Mouse (Mus musculus) embryonic facial prominence, embryonic 10.5 days (tissue): ENCODE results near the gene Rpl13a. TPM values are rescaled to one million over a fixed set of nuclear protein-coding genes. Genes with fewer than 3 reads are reported as not detected.

ENCODE experiments used
- DNase-seq: peaks from one replicate; pipeline ENCODE4 v3.0.0-alpha.2; 2017; ENCODE audit warnings: low spot score
- H3K27ac ChIP-seq: fragments of 300-500 bp; sonication (generic); replicated peaks from 2 replicates; pipeline ENCODE4 v1.5.1; 2016; ENCODE audit warnings: mild to moderate bottlenecking
- H3K27me3 ChIP-seq: fragments of 300-500 bp; sonication (generic); replicated peaks from 2 replicates; pipeline ENCODE4 v1.6.1; 2016; ENCODE audit warnings: low read depth, mild to moderate bottlenecking; ENCODE audit not compliant: poor library complexity, severe bottlenecking
- H3K36me3 ChIP-seq: fragments of 300-500 bp; sonication (generic); replicated peaks from 2 replicates; pipeline ENCODE4 v1.6.1; 2016; ENCODE audit warnings: mild to moderate bottlenecking, moderate library complexity
- H3K4me1 ChIP-seq: fragments of 300-500 bp; sonication (generic); 2 replicates; pipeline ENCODE4 v1.6.1; 2016
- H3K4me3 ChIP-seq: fragments of 300-500 bp; sonication (generic); 2 replicates; pipeline ENCODE4 v1.5.1; 2016; ENCODE audit warnings: mild to moderate bottlenecking, moderate library complexity
- H3K9me3 ChIP-seq: fragments of 300-500 bp; sonication (generic); 2 replicates; pipeline ENCODE4 v1.6.1; 2016; ENCODE audit warnings: mild to moderate bottlenecking
- WGBS: fragments of 180-500 bp; shearing (Covaris S2); methylation state at CpG from one replicate; pipeline ENCODE4 v1.1.7; 2016; 5-methylcytosine and 5-hydroxymethylcytosine counted together
- polyA plus RNA-seq: library from polyadenylated mRNA; unstranded; fragments of >200 nt; fragmentation: Nextera tagmentation; extraction: Ambion mirVana; gene quantifications from 2 replicates; pipeline ENCODE4 v1.2.1, GENCODE M21; 2016

The Rpl13a gene
- polyA plus RNA-seq, 1 experiment from 2014 or later = 1,273 TPM

DNA sequence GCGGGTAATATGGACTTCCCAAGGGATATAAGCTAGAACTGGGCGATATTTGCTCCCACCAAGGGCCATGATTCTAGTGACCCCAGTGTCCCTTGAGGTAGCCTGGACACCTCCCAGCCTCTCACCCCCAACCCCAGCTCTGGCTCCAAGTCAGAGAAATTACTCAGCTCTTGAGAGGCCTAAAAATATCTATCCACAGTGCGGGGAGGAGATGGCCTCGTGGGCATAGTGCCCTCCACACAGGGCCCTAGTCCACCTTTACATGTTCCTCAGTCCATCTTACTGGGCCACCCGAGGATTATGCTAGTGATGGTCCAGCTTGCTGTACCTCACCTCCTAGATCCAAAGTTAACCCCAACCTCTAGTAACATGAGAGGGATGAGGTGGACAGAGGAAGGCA, 36.3 kb upstream of the Rpl13a start:
- DNase-seq = no peak
- WGBS = 73% methylated on average over 5 of the region's 5 CpGs
- Histone ChIP-seq H3K9me3 (peaks cover 12% of the 10 kb centered on the region), H3K27ac (no peak overlapping the region), H3K36me3 (peaks cover 14% of the 10 kb centered on the region), H3K4me3 (no peak overlapping the region), H3K27me3 (peaks cover 77% of the 10 kb centered on the region), H3K4me1 (peaks cover 26% of the 10 kb centered on the region)

DNA sequence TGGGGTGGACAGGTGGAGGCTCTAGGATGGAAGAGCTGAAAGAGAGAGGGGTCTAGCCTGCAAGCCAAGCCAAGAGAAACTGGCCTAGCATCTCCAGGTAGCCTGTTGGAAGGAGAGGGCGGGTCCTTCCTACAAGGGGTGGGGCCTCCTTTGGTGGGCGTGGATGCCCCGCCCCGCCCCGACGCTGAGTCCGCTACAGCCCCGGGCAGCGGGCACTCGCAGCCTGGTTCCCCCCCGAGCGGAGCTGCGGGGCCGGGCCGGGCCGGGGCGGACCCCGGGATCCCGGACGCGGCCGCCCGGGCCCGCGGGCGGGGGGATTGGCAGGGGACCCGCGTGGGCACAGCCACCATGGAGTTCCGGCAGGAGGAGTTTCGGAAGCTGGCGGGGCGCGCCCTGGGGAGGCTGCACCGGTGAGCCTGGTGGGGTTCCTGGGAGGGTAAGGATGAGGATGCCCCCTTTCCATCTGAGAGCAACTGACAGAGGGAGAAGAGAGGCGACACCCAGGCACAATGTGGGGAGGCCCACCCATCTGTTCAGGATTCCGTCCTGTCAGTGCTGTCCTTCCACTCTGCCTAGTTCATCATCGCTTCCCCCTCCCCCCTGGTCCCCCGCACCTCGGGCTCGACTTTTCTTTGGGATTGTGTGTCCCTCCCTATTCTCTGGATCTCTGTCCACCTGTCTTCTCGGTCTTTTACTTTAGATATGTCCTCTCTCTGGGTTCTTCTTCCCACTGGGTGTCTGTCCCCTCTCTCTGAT, 35.4 kb upstream of the Rpl13a start, which contains the start of gene Slc17a7:
Gene Slc17a7, plus strand, starts transcription at position 215 of the 756 bp plus-strand sequence.
- WGBS = 2% methylated on average over 41 of the region's 41 CpGs
- Histone ChIP-seq H3K27ac (no peak within 1 kb of the TSS), H3K36me3 (peaks cover 23% of the 10 kb centered on the region), H3K27me3 (peaks cover 68% of the 10 kb centered on the region), H3K9me3 (peaks cover 3% of the 10 kb centered on the region), H3K4me3 (peak within 1 kb of the TSS; percentile 57), H3K4me1 (peaks cover 26% of the 10 kb centered on the region)
- peak; percentile 60 for DNase-seq

DNA sequence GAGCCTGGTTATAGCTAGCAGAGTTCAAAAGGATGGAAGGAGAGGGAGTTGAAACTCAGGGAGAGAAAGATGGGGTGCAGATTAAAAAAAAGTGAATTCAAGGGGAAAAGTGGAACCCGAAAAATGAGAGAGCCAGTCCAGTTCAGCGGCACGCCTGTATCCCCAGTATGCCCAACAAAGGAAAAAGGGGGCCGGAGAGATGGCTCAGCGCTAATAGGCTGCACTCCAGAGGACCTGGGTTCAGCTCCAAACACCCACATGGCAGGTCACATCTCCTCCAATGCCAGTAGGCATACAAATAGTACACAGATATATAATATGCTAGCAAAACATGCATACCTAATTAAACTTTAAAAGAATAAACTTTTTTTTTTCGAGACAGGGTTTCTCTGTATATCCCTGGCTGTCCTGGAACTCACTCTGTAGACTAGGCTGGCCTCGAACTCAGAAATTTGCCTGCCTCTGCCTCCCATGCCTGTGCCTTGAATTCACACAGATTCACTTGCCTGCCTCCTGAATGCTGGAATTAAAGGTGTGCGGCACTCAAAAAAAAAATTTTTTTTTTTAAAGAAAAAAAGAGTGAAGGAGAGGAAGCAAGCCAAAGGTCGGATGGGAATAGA, 34.5 kb upstream of the Rpl13a start:
- Histone ChIP-seq H3K4me1 (peaks cover 22% of the 10 kb centered on the region), H3K4me3 (peak overlapping the region; percentile 57; the same call in 1 of the 2 replicates), H3K9me3 (no peaks in the 10 kb centered on the region), H3K27me3 (peaks cover 60% of the 10 kb centered on the region), H3K36me3 (peaks cover 31% of the 10 kb centered on the region), H3K27ac (no peak overlapping the region)
- 77% methylated on average over 9 of the region's 9 CpGs for WGBS
- DNase-seq = no peak

DNA sequence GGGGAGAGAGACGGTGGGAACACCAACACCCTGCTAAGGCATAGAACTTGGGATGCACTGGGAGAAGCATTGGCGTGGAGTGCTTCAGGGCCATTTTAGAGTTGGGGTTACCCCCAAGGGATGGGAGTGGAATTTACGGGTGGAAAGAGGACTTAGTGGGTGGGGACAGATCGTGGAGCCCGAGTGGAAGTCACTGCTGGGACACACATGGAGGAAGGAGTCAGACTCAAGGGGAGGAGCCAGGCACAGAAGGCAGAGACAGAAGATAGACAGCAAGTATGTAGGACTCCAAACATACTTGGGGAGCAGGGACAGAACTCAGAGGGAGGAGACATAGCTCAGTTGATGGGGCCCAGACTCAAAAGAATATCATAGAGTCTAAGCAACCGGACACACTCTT, 34.0 kb upstream of the Rpl13a start:
- no peak for DNase-seq
- peaks cover 54% of the 10 kb centered on the region for H3K27me3 ChIP-seq
- peaks cover 17% of the 10 kb centered on the region for H3K4me1 ChIP-seq
- peaks cover 37% of the 10 kb centered on the region for H3K36me3 ChIP-seq
- H3K4me3 ChIP-seq = peak overlapping the region; percentile 51
- peak overlapping the region; percentile 42 for H3K27ac ChIP-seq
- H3K9me3 ChIP-seq = no peaks in the 10 kb centered on the region
- 29% methylated on average over 6 of the region's 6 CpGs for WGBS

DNA sequence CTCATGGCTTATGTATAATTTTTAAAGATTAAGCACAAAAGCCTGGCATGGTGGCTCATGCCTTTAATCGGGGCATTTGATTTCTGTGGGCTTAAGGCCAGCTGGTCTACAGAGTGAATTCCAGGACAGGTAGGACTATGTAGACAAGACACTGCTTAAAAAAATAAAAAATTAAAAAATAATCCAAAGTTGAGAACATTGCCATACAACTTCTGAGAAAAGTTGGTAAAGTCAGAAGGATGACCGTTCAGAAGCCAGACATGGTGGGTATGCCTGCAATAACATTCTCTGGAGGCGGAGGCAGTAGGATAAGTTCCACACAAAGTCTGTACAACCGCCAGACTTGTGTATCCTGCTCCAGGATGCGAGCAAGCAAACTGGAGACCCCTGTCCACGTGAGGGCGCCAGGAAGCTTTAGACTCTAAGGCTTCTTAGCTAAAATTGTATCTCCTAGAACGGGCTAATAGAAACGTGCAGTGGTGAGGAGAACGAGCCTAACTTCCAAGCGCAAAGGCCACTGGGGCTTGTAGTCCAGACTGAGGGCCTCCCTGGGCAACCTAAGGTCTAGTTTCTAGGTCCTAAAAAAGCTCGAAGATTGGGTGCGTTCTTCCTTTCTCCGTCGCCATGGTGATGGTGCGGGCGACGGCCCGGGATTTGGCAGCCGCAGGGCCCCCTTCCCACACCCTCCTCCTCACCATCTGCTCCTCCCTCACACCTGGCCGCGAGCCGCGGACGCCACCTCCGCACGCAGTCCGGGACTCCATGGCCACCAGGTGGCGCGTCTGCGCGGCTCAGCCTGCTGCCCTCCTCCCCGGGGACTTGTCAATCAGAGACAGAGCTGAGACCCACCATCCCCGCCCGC, 33.3 kb upstream of the Rpl13a start:
- peak; percentile 92 for DNase-seq
- 5% methylated on average over 35 of the region's 35 CpGs for WGBS
- Histone ChIP-seq H3K9me3 (no peaks in the 10 kb centered on the region), H3K27ac (peak overlapping the region; percentile 42), H3K4me1 (peaks cover 17% of the 10 kb centered on the region), H3K4me3 (peak overlapping the region; percentile 51), H3K36me3 (peaks cover 42% of the 10 kb centered on the region), H3K27me3 (peaks cover 47% of the 10 kb centered on the region)

DNA sequence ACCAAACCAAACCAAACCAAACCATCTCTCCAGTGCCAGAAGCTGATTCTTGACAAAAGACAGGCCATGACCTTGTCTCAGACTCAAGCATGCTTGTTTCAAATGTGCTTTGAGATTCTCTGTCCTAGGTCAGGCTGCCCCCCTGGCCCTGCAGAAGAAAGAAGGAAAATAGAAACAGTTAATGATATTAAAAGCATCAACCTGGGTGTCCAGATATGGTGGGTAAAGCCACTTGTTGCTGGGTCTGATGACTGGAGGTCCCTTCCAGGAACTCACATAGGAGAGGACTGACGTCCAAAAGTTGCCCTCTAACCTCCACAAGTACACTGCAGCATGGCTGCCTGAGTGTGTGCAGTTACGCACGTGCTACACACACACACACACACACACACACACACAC, 32.3 kb upstream of the Rpl13a start:
- Histone ChIP-seq H3K27ac (no peak overlapping the region), H3K9me3 (no peaks in the 10 kb centered on the region), H3K36me3 (peaks cover 50% of the 10 kb centered on the region), H3K27me3 (peaks cover 37% of the 10 kb centered on the region), H3K4me3 (no peak overlapping the region), H3K4me1 (peaks cover 17% of the 10 kb centered on the region)
- WGBS = 91% methylated on average over 3 of the region's 3 CpGs
- DNase-seq = no peak

DNA sequence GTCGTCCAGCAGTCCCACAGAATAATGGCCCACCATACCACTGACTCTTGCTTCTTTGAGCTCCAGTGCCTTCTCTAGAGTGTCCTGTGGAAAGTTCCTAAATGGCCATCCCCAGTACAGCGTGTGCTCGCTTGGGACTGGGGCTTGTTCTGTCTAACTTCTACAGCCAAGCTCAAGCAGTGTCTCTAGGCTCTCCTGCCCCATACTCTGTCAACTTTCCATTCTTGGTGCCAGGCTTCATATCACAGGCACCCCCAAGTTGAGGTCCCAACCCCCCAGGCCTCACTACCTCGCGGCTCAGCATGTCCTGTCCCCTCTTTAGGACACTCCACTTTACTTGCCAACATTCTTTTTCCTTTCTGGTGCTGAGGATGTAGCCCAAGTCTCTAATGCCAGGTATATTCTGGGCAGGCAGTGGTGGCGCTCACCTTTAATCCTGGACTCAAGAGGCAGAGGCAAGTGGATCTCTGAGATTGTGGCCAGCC, 31.8 kb upstream of the Rpl13a start:
- H3K4me1 ChIP-seq = peaks cover 17% of the 10 kb centered on the region
- WGBS = 90% methylated on average over 6 of the region's 6 CpGs
- H3K27ac ChIP-seq = no peak overlapping the region
- peaks cover 32% of the 10 kb centered on the region for H3K27me3 ChIP-seq
- no peaks in the 10 kb centered on the region for H3K9me3 ChIP-seq
- H3K4me3 ChIP-seq = no peak overlapping the region
- H3K36me3 ChIP-seq = peaks cover 50% of the 10 kb centered on the region
- no peak for DNase-seq

DNA sequence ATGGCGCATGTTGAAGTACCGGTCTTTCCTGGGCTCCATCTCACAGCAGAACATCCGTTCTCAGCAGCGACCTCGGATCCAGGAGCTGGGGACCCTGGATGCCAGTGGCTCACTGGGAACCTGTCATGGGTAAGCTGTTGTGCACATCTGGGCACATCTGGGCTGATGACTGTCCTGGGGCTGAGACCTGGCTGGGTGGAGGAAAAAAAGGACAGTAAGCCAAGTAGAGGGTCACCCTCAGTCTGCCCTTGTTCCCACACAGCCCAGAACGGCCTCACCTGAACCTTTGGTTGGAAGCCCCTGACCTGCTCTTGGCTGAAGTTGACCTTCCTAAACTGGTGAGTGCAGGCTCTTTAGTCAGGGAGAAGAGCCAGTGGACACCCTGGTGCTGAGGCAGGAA, 30.4 kb upstream of the Rpl13a start:
- 92% methylated on average over 6 of the region's 6 CpGs for WGBS
- H3K27me3 ChIP-seq = peaks cover 18% of the 10 kb centered on the region
- H3K4me3 ChIP-seq = no peak overlapping the region
- H3K27ac ChIP-seq = no peak overlapping the region
- no peaks in the 10 kb centered on the region for H3K9me3 ChIP-seq
- peaks cover 24% of the 10 kb centered on the region for H3K4me1 ChIP-seq
- DNase-seq = no peak
- H3K36me3 ChIP-seq = peaks cover 50% of the 10 kb centered on the region

DNA sequence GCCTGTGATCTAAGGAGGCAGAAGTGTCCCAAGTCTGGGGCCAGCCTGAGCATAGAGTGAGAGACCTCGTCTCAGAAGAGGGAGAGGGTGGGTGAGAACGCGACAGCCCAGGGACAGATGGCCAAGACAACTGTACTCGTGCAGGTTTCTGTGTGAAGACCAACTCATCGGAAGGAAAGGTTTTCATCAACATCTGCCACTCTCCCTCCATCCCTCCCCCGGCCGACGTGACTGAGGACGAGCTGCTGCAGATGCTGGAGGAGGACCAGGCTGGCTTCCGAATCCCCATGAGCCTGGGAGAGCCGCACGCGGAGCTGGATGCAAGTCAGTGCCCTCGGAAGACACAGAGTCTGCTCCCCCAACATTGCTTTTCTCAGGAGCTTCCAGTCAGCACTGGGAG, 28.9 kb upstream of the Rpl13a start:
- Histone ChIP-seq H3K36me3 (peaks cover 50% of the 10 kb centered on the region), H3K4me3 (no peak overlapping the region), H3K27ac (no peak overlapping the region), H3K27me3 (peaks cover 3% of the 10 kb centered on the region), H3K4me1 (peaks cover 22% of the 10 kb centered on the region), H3K9me3 (no peaks in the 10 kb centered on the region)
- 87% methylated on average over 14 of the region's 14 CpGs for WGBS
- DNase-seq = no peak

DNA sequence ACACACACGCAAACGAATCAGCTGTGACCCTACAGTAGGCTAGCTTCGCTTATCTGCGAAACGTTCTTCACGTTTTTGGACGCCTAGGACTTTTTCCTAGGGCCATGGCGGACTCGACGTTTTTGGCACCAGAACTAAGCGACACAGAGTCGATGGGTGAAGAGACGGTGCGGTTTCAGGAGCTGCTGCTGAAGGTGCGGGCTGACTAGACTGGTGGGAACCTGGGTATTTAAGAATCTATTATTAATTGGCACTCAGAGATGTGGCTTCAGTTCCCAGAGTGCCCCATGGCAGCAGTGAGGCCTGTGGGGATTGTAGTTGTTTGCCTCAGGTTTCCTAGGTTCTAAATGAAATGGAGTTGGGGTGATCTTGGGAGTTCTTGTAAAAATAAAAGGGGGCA, 27.6 kb upstream of the Rpl13a start:
- peaks cover 22% of the 10 kb centered on the region for H3K4me1 ChIP-seq
- peaks cover 50% of the 10 kb centered on the region for H3K36me3 ChIP-seq
- 95% methylated on average over 15 of the region's 15 CpGs for WGBS
- no peak overlapping the region for H3K4me3 ChIP-seq
- no peak overlapping the region for H3K27ac ChIP-seq
- H3K9me3 ChIP-seq = no peaks in the 10 kb centered on the region
- H3K27me3 ChIP-seq = no peaks in the 10 kb centered on the region
- DNase-seq = no peak

DNA sequence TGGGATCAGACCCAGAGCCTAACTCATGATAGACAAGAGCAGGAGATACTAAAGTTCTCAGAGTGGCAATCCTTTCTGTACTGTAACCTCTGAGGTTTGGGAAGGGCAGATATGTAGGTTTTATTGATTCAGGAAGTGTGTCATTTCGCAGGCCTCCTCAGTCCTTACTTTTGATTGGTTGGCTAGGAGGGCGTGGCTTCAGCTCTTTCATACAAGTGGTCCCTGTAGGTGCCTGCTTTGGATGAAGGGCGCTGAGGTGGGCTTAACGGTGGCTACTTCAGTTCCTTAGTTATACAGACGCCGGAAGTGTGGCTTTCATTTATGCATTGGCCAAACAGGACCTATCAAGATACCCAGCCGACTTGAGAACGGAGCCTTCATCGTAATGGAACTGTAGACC, 27.0 kb upstream of the Rpl13a start:
- H3K36me3 ChIP-seq = peaks cover 43% of the 10 kb centered on the region
- H3K9me3 ChIP-seq = no peaks in the 10 kb centered on the region
- WGBS = 85% methylated on average over 9 of the region's 9 CpGs
- peaks cover 28% of the 10 kb centered on the region for H3K4me1 ChIP-seq
- H3K4me3 ChIP-seq = no peak overlapping the region; the same call in 1 of the 2 replicates
- DNase-seq = no peak
- no peaks in the 10 kb centered on the region for H3K27me3 ChIP-seq
- no peak overlapping the region for H3K27ac ChIP-seq

DNA sequence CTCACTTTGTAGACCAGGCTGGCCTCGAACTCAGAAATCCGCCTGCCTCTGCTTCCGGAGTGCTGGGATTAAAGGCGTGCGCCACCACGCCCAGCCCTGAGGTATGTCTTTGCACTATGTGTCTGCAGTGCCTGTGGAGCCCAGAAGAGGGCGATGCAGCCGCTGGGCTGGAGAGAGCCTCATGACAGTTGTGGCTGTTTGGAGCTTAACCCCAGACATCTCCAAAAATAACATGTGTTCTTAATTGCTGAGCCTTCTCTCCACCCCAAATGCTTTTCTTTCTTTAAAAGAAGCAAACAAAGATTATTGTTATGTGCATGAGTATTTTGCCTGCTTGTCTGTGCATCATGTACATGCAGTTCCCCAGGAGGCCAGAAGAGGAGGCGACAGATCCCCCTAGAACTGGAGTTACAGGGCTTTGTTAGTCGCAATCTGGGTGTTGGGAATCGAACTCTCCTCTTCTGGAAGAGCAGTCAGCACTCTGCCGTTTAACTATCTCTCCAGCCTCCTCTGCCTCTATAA, 26.5 kb upstream of the Rpl13a start:
- Histone ChIP-seq H3K9me3 (no peaks in the 10 kb centered on the region), H3K4me1 (peaks cover 33% of the 10 kb centered on the region), H3K4me3 (peak overlapping the region; percentile 73), H3K27ac (peak overlapping the region; percentile 97), H3K36me3 (peaks cover 38% of the 10 kb centered on the region), H3K27me3 (no peaks in the 10 kb centered on the region)
- 80% methylated on average over 12 of the region's 12 CpGs for WGBS
- no peak for DNase-seq
